Mouse (Mus musculus): ENCODE measurements at regions not wholly inside any gene's neighbourhood (a gene's known extent, or its start where the extent isn't known, plus 50 kb on each side); places are given as distances from the start of the nearest gene placed in this dataset.
A peak's percentile ranks its signal among the peaks of the same experiment; 100 is the strongest.

- H3K9me3 ChIP-seq (ENCODE audit: control insufficient read depth, low read length) = no peaks in the 10 kb centered on the region
- H3K27me3 ChIP-seq (ENCODE audit: control insufficient read depth, insufficient read depth, low read length) = no peaks in the 10 kb centered on the region
- no peak overlapping the region for H3K4me2 ChIP-seq (ENCODE audit: low read depth)
- H3K4me1 ChIP-seq (ENCODE audit: control insufficient read depth, insufficient read depth, low read length) = 0 out of 2 replicates have a peak, but pooled peaks cover 2% of the 10 kb centered on the region
- H3K4me3 ChIP-seq (ENCODE audit: low read depth, low read length) = no peak overlapping the region
- no peak overlapping the region for H3K9ac ChIP-seq (ENCODE audit: low read length)
- no peaks in the 10 kb centered on the region for H3K36me3 ChIP-seq (ENCODE audit: control insufficient read depth, insufficient read depth, low read length)
- ATAC-seq (ENCODE audit: insufficient read depth, low FRiP score, low TSS enrichment) = no peak
- peak overlapping the region; percentile 30; the same call in 1 of the 2 replicates for H3K27ac ChIP-seq (ENCODE audit: low read depth, low read length)
- WGBS = 21% methylated on average over 7 of the region's 7 CpGs
- DNase-seq (ENCODE audit: low spot score) = peak; percentile 36
These were observed 233.7 kb upstream of the Hnrnpa3 start for GRCm38 (mm10) chr2:75425384-75425783.

- no peak overlapping the region for H3K9ac ChIP-seq (ENCODE audit: low read length)
- DNase-seq (ENCODE audit: low spot score) = no peak
- no peak overlapping the region for H3K4me3 ChIP-seq (ENCODE audit: low read depth, low read length)
- H3K27ac ChIP-seq (ENCODE audit: low read depth, low read length) = peak overlapping the region; percentile 30; the same call in 1 of the 2 replicates
- 59% methylated on average over 9 of the region's 9 CpGs for WGBS
- no peak for ATAC-seq (ENCODE audit: insufficient read depth, low FRiP score, low TSS enrichment)
- H3K4me1 ChIP-seq (ENCODE audit: control insufficient read depth, insufficient read depth, low read length) = 0 out of 2 replicates have a peak, but pooled peaks cover 2% of the 10 kb centered on the region
- no peak overlapping the region for H3K4me2 ChIP-seq (ENCODE audit: low read depth)
- no peaks in the 10 kb centered on the region for H3K9me3 ChIP-seq (ENCODE audit: control insufficient read depth, low read length)
- H3K36me3 ChIP-seq (ENCODE audit: control insufficient read depth, insufficient read depth, low read length) = no peaks in the 10 kb centered on the region
- H3K27me3 ChIP-seq (ENCODE audit: control insufficient read depth, insufficient read depth, low read length) = no peaks in the 10 kb centered on the region
These were observed 233.3 kb upstream of the Hnrnpa3 start for GRCm38 (mm10) chr2:75425791-75426190.

GRCm38 (mm10) chr2:75427936-75428458 lies 231.1 kb upstream of the Hnrnpa3 start:
- H3K36me3 ChIP-seq (ENCODE audit: control insufficient read depth, insufficient read depth, low read length) = no peaks in the 10 kb centered on the region
- no peak overlapping the region for H3K4me2 ChIP-seq (ENCODE audit: low read depth)
- H3K4me3 ChIP-seq (ENCODE audit: low read depth, low read length) = no peak overlapping the region
- no peak overlapping the region for H3K9ac ChIP-seq (ENCODE audit: low read length)
- H3K27me3 ChIP-seq (ENCODE audit: control insufficient read depth, insufficient read depth, low read length) = no peaks in the 10 kb centered on the region
- no peaks in the 10 kb centered on the region for H3K9me3 ChIP-seq (ENCODE audit: control insufficient read depth, low read length)
- H3K4me1 ChIP-seq (ENCODE audit: control insufficient read depth, insufficient read depth, low read length) = 0 out of 2 replicates have a peak, but pooled peaks cover 2% of the 10 kb centered on the region
- WGBS = 94% methylated on average over 4 of the region's 4 CpGs
- ATAC-seq (ENCODE audit: insufficient read depth, low FRiP score, low TSS enrichment) (no peak), DNase-seq (ENCODE audit: low spot score) (no peak)
- H3K27ac ChIP-seq (ENCODE audit: low read depth, low read length) = no peak overlapping the region

GRCm38 (mm10) chr2:75430161-75430940 lies 228.7 kb upstream of the Hnrnpa3 start:
- Histone ChIP-seq H3K27ac (ENCODE audit: low read depth, low read length) (no peak overlapping the region), H3K4me1 (ENCODE audit: control insufficient read depth, insufficient read depth, low read length) (no peaks in the 10 kb centered on the region), H3K9me3 (ENCODE audit: control insufficient read depth, low read length) (no peaks in the 10 kb centered on the region), H3K4me3 (ENCODE audit: low read depth, low read length) (no peak overlapping the region), H3K36me3 (ENCODE audit: control insufficient read depth, insufficient read depth, low read length) (no peaks in the 10 kb centered on the region), H3K27me3 (ENCODE audit: control insufficient read depth, insufficient read depth, low read length) (no peaks in the 10 kb centered on the region), H3K9ac (ENCODE audit: low read length) (no peak overlapping the region), H3K4me2 (ENCODE audit: low read depth) (no peak overlapping the region)
- ATAC-seq (ENCODE audit: insufficient read depth, low FRiP score, low TSS enrichment) = no peak
- WGBS = 90% methylated on average over 4 of the region's 4 CpGs
- DNase-seq (ENCODE audit: low spot score) = no peak

- ATAC-seq (ENCODE audit: insufficient read depth, low FRiP score, low TSS enrichment) (no peak), DNase-seq (ENCODE audit: low spot score) (no peak)
- Histone ChIP-seq H3K9ac (ENCODE audit: low read length) (no peak overlapping the region), H3K4me2 (ENCODE audit: low read depth) (no peak overlapping the region), H3K4me3 (ENCODE audit: low read depth, low read length) (no peak overlapping the region), H3K36me3 (ENCODE audit: control insufficient read depth, insufficient read depth, low read length) (no peaks in the 10 kb centered on the region), H3K9me3 (ENCODE audit: control insufficient read depth, low read length) (no peaks in the 10 kb centered on the region), H3K4me1 (ENCODE audit: control insufficient read depth, insufficient read depth, low read length) (no peaks in the 10 kb centered on the region), H3K27ac (ENCODE audit: low read depth, low read length) (no peak overlapping the region), H3K27me3 (ENCODE audit: control insufficient read depth, insufficient read depth, low read length) (no peaks in the 10 kb centered on the region)
- 89% methylated on average over 6 of the region's 6 CpGs for WGBS
These were observed 227.1 kb upstream of the Hnrnpa3 start for GRCm38 (mm10) chr2:75431981-75432380.

GRCm38 (mm10) chr2:75434521-75434920 lies 224.5 kb upstream of the Hnrnpa3 start:
- Histone ChIP-seq H3K27me3 (ENCODE audit: control insufficient read depth, insufficient read depth, low read length) (no peaks in the 10 kb centered on the region), H3K4me3 (ENCODE audit: low read depth, low read length) (no peak overlapping the region), H3K27ac (ENCODE audit: low read depth, low read length) (no peak overlapping the region), H3K9ac (ENCODE audit: low read length) (no peak overlapping the region), H3K9me3 (ENCODE audit: control insufficient read depth, low read length) (no peaks in the 10 kb centered on the region), H3K4me2 (ENCODE audit: low read depth) (no peak overlapping the region), H3K4me1 (ENCODE audit: control insufficient read depth, insufficient read depth, low read length) (no peaks in the 10 kb centered on the region), H3K36me3 (ENCODE audit: control insufficient read depth, insufficient read depth, low read length) (no peaks in the 10 kb centered on the region)
- no peak for DNase-seq (ENCODE audit: low spot score)
- ATAC-seq (ENCODE audit: insufficient read depth, low FRiP score, low TSS enrichment) = no peak
- 92% methylated on average over 17 of the region's 17 CpGs for WGBS

- Histone ChIP-seq H3K27me3 (ENCODE audit: control insufficient read depth, insufficient read depth, low read length) (no peaks in the 10 kb centered on the region), H3K9me3 (ENCODE audit: control insufficient read depth, low read length) (no peaks in the 10 kb centered on the region), H3K27ac (ENCODE audit: low read depth, low read length) (no peak overlapping the region), H3K4me3 (ENCODE audit: low read depth, low read length) (no peak overlapping the region), H3K36me3 (ENCODE audit: control insufficient read depth, insufficient read depth, low read length) (no peaks in the 10 kb centered on the region), H3K4me2 (ENCODE audit: low read depth) (no peak overlapping the region), H3K4me1 (ENCODE audit: control insufficient read depth, insufficient read depth, low read length) (no peaks in the 10 kb centered on the region), H3K9ac (ENCODE audit: low read length) (no peak overlapping the region)
- DNase-seq (ENCODE audit: low spot score) (no peak), ATAC-seq (ENCODE audit: insufficient read depth, low FRiP score, low TSS enrichment) (no peak)
- 85% methylated on average over 10 of the region's 10 CpGs for WGBS
These were observed 219.4 kb upstream of the Hnrnpa3 start for GRCm38 (mm10) chr2:75439522-75440230.

GRCm38 (mm10) chr2:75442632-75443031 lies 216.4 kb upstream of the Hnrnpa3 start:
- ATAC-seq (ENCODE audit: insufficient read depth, low FRiP score, low TSS enrichment) (no peak), DNase-seq (ENCODE audit: low spot score) (no peak)
- Histone ChIP-seq H3K4me2 (ENCODE audit: low read depth) (no peak overlapping the region), H3K27me3 (ENCODE audit: control insufficient read depth, insufficient read depth, low read length) (no peaks in the 10 kb centered on the region), H3K9me3 (ENCODE audit: control insufficient read depth, low read length) (no peaks in the 10 kb centered on the region), H3K27ac (ENCODE audit: low read depth, low read length) (no peak overlapping the region), H3K4me3 (ENCODE audit: low read depth, low read length) (no peak overlapping the region), H3K4me1 (ENCODE audit: control insufficient read depth, insufficient read depth, low read length) (no peaks in the 10 kb centered on the region), H3K36me3 (ENCODE audit: control insufficient read depth, insufficient read depth, low read length) (no peaks in the 10 kb centered on the region), H3K9ac (ENCODE audit: low read length) (no peak overlapping the region)
- WGBS = 72% methylated on average over 1 of the region's 1 CpGs
